Mouse (Mus musculus) brain, embryonic 14.5 days (tissue): ENCODE measurements around the gene Cdk2ap2. TPM values are rescaled to one million over a fixed set of nuclear protein-coding genes. Genes with fewer than 3 reads are reported as not detected.

ENCODE experiments used
- DNase-seq: peaks from one replicate; pipeline ENCODE4 v3.0.0-alpha.2; 2011; ENCODE audit warnings: low read depth
- CTCF ChIP-seq: fragments of 200-500 bp; IDR thresholded peaks from 2 replicates; pipeline ENCODE4 v1.5.1; 2012; ENCODE audit warnings: inconsistent platforms, mild to moderate bottlenecking, moderate library complexity, borderline replicate concordance; ENCODE audit not compliant: insufficient read depth, insufficient read length; ENCODE audit errors: extremely low read depth
- POLR2A ChIP-seq: fragments of 200-500 bp; IDR thresholded peaks from 2 replicates; pipeline ENCODE4 v1.6.1; 2012; ENCODE audit warnings: mild to moderate bottlenecking, inconsistent platforms, borderline replicate concordance; ENCODE audit not compliant: poor library complexity, insufficient read depth, insufficient read length, severe bottlenecking; ENCODE audit errors: extremely low read depth
- polyA plus RNA-seq: library from polyadenylated mRNA; depleted of rRNA; stranded (reverse); fragments of >200 nt; gene quantifications from 2 replicates; pipeline ENCODE4 v1.2.3, GENCODE M21; 2012

The Cdk2ap2 gene
- polyA plus RNA-seq, 1 experiment = 56.1 TPM

GRCm38 (mm10) chr19:4071406-4071805 lies 25.6 kb upstream of the Cdk2ap2 start:
- no peak for DNase-seq
- TF ChIP-seq POLR2A (no peak), CTCF (no peak)

- DNase-seq = no peak
- TF ChIP-seq POLR2A (no peak), CTCF (no peak)
Observed at GRCm38 (mm10) chr19:4072706-4073424, 24.1 kb upstream of the Cdk2ap2 start.

GRCm38 (mm10) chr19:4075531-4075930 lies 21.5 kb upstream of the Cdk2ap2 start:
- no peak for TF ChIP-seq CTCF
- TF ChIP-seq POLR2A = no peak
- DNase-seq = no peak

- DNase-seq = no peak
- no peak for TF ChIP-seq POLR2A
- TF ChIP-seq CTCF = no peak
Observed at GRCm38 (mm10) chr19:4079594-4079993, 17.4 kb upstream of the Cdk2ap2 start.

GRCm38 (mm10) chr19:4080511-4081009 lies 16.4 kb upstream of the Cdk2ap2 start:
- TF ChIP-seq POLR2A (no peak), CTCF (no peak)
- no peak for DNase-seq

- DNase-seq = no peak
- TF ChIP-seq POLR2A (no peak), CTCF (no peak)
Observed at GRCm38 (mm10) chr19:4081394-4081793, 15.6 kb upstream of the Cdk2ap2 start, which contains the start of gene Cabp2. Gene Cabp2, plus strand, starts transcription at chr19:4081578.

GRCm38 (mm10) chr19:4082219-4082965 lies 14.6 kb upstream of the Cdk2ap2 start:
- DNase-seq = no peak
- TF ChIP-seq POLR2A = no peak

GRCm38 (mm10) chr19:4083316-4083715 lies 13.7 kb upstream of the Cdk2ap2 start:
- no peak for DNase-seq
- TF ChIP-seq POLR2A (no peak), CTCF (no peak)

GRCm38 (mm10) chr19:4083826-4084225 lies 13.2 kb upstream of the Cdk2ap2 start:
- TF ChIP-seq CTCF (peak; percentile 14; the same call in 1 of the 2 replicates), POLR2A (no peak)
- DNase-seq = no peak

GRCm38 (mm10) chr19:4084984-4085383 lies 12.0 kb upstream of the Cdk2ap2 start:
- DNase-seq = no peak
- no peak for TF ChIP-seq CTCF
- no peak for TF ChIP-seq POLR2A

GRCm38 (mm10) chr19:4086156-4086555 lies 10.8 kb upstream of the Cdk2ap2 start:
- no peak for DNase-seq
- TF ChIP-seq POLR2A = no peak
- no peak for TF ChIP-seq CTCF
